Comparison of ENCODE assay signal across 24 mouse cellular contexts in genomic region chr3:37137231-37137630, GRCm38 (mm10). TPM values are rescaled to one million over a fixed set of nuclear protein-coding genes. Genes with fewer than 3 reads are reported as not detected.
"Had no signal": no experiment of that assay in that cellular context is flagged by ENCODE, and none has a peak within 500 bp of the region (broad histone marks: within the 10 kb centered on the region; RNA-seq: fewer than 3 reads in every experiment).

No protein-coding gene starts in this region.

- DNase-seq: layer of hippocampus, postnatal 36 days; lung, adult 18-20 months; lung, postnatal 10 days; lung, postnatal 36 days; thymus, adult 18-20 months; thymus, postnatal 36 days had no signal

- H3K36me3 ChIP-seq: lung, embryonic 15.5 days; midbrain, embryonic 10.5 days; midbrain, embryonic 13.5 days; neural tube, embryonic 13.5 days had no signal

- H3K9me3 ChIP-seq: lung, embryonic 15.5 days; midbrain, embryonic 13.5 days; neural tube, embryonic 13.5 days had no signal

- H3K9ac ChIP-seq: liver, embryonic 14.5 days; lung, embryonic 15.5 days; midbrain, embryonic 13.5 days; neural tube, embryonic 13.5 days had no signal

- H3K27me3 ChIP-seq: lung, embryonic 15.5 days; midbrain, embryonic 13.5 days; neural tube, embryonic 13.5 days had no signal

- H3K4me3 ChIP-seq: left cerebral cortex, adult 2 months; lung, embryonic 15.5 days; megakaryocyte, embryonic 14.5 days; midbrain, embryonic 10.5 days; midbrain, embryonic 13.5 days; myocyte; neural tube, embryonic 13.5 days had no signal

- H3K27ac ChIP-seq: left cerebral cortex, adult 2 months; liver, embryonic 14.5 days; lung, embryonic 15.5 days; midbrain, embryonic 10.5 days; midbrain, embryonic 13.5 days; neural tube, embryonic 13.5 days had no signal

- H3K4me1 ChIP-seq: lung, embryonic 15.5 days; midbrain, embryonic 10.5 days; midbrain, embryonic 13.5 days; neural tube, embryonic 13.5 days had no signal

- ATAC-seq: intestine, postnatal 0 days; midbrain, embryonic 13.5 days; midbrain, embryonic 16.5 days had no signal

- H3K4me2 ChIP-seq: liver, embryonic 11.5 days; lung, embryonic 15.5 days; midbrain, embryonic 13.5 days; neural tube, embryonic 13.5 days had no signal

RNA-seq across cellular contexts. Expression of gene Il2, which starts 11.5 kb away (rescaled TPM):
- total RNA-seq: layer of hippocampus, adult 8-10 months; layer of hippocampus, postnatal 10 days; layer of hippocampus, postnatal 36 days; left cerebral cortex, adult 2 months; left cerebral cortex, postnatal 10 days; left cerebral cortex, postnatal 36 days; neutrophil, adult 5-6 weeks had no signal
- polyA plus RNA-seq: myocyte; spleen, adult 2 months; testis, adult 2 months had no signal
